Mouse (Mus musculus): Measurements from ENCODE around the gene N6amt1. TPM values are rescaled to one million over a fixed set of nuclear protein-coding genes. Genes with fewer than 3 reads are reported as not detected.

The N6amt1 gene
- total RNA-seq, 1 experiment: 9.3 TPM

DNA sequence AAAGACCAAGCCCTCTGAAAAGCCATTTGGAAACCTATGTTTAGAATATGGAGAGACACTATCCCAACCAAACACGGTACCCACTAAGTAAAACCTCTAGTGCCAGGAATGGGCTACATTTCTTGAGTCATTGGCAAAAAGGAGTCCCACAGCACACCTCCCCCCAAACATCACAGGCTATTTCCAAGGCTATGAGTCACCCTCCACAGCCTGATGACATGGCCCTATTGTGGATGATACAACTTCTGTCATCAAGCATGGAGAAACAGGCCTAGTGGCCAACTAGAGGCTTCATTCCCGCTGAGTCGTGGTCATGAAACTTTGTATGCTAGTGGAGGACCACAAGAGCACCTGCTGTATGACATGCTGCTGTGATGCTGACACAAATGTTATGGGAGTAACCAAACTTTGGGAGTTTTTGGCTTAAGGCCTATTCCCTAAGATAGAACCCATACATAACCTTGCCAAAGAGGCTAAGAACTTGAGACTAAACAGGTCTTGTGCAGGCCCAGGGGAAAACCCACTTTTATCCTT, 33.5 kb downstream of the N6amt1 start:
- H3K9ac ChIP-seq (ENCODE audit: insufficient read depth, low read depth, low read length, poor library complexity, severe bottlenecking): no peak overlapping the region
- no peaks in the 10 kb centered on the region for H3K9me3 ChIP-seq (ENCODE audit: control insufficient read depth, insufficient read depth, low read depth, low read length)
- no peaks in the 10 kb centered on the region; a peak in 1 of 4 replicates for H3K4me1 ChIP-seq (ENCODE audit: control insufficient read depth in 2 of 2, insufficient read depth in 2 of 2, low read length in 2 of 2, poor library complexity in 1 of 2)
- in situ Hi-C loops (cut with MboI; ENCODE audit: low sequenced_read_pairs in 2 of 2, unreplicated experiment in 2 of 2): no loop called here
- no peak for DNase-seq (ENCODE audit: low read depth, low spot score)
- H3K36me3 ChIP-seq (ENCODE audit: control insufficient read depth, insufficient read depth, low read length, poor library complexity, severe bottlenecking): peaks cover 7% of the 10 kb centered on the region
- TF ChIP-seq ZNF384 (IDR thresholded peaks at IDR 0.05; ENCODE audit: low read depth, low read length): no peak
- TF ChIP-seq MAFK (IDR thresholded peaks at IDR 0.05; ENCODE audit: insufficient read depth, low read depth, low read length): no peak
- TF ChIP-seq CHD2 (IDR thresholded peaks at IDR 0.05; ENCODE audit: low read depth, low read length): no peak
- no peak for TF ChIP-seq HCFC1 (IDR thresholded peaks at IDR 0.05; ENCODE audit: borderline replicate concordance, insufficient read depth, low read length)
- TF ChIP-seq ZC3H11A (IDR thresholded peaks at IDR 0.05; ENCODE audit: borderline replicate concordance, low read depth, low read length): no peak
- no peak overlapping the region for H3K4me3 ChIP-seq (ENCODE audit: insufficient read depth in 1 of 2, low read depth in 1 of 2, low read length in 2 of 2, poor library complexity in 1 of 2, severe bottlenecking in 1 of 2)
- H3K27ac ChIP-seq (ENCODE audit: insufficient read depth, low read depth, low read length, poor library complexity, severe bottlenecking): no peak overlapping the region

DNA sequence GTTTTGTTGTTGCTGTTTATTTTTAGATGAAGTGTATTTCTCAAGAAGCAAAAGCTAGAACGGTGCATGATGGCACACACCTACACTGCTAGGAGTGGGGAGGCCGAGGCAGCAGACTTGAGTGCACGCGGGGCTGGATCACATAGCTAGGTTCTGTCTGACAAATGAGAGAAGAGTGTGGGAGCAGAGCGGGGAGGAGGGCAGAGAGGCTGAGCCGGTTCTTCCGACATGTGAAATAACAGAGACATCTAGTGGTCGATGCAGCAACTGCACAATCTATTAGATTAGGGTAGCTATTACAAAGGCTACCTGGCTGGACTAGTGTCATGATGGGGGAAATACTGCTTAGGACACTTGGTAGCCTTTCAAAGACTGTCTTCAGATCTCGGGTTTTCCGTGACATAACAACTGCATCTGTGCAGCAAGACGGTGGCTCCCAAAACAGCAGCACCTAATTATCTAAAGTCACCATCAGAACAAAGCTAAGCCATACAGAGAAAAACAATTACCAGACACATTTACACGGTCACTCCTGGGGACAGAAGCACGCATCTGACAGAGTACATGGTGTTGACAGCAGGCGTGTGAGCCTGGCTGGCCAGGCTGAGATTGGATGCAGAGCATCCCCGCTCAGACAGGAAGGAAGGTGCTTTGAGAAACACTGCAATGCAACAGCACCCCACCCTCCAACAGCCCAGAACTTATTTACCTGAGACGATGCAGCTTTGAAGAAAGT, 40.0 kb downstream of the N6amt1 start:
- DNase-seq (ENCODE audit: low read depth, low spot score): peak; percentile 58
- H3K9ac ChIP-seq (ENCODE audit: insufficient read depth, low read depth, low read length, poor library complexity, severe bottlenecking): no peak overlapping the region
- in situ Hi-C loops (cut with MboI; ENCODE audit: low sequenced_read_pairs in 2 of 2, unreplicated experiment in 2 of 2): no loop called here
- no peaks in the 10 kb centered on the region for H3K4me1 ChIP-seq (ENCODE audit: control insufficient read depth in 2 of 2, insufficient read depth in 2 of 2, low read length in 2 of 2, poor library complexity in 1 of 2)
- peaks cover 20% of the 10 kb centered on the region for H3K36me3 ChIP-seq (ENCODE audit: control insufficient read depth, insufficient read depth, low read length, poor library complexity, severe bottlenecking)
- no peak for TF ChIP-seq HCFC1 (IDR thresholded peaks at IDR 0.05; ENCODE audit: borderline replicate concordance, insufficient read depth, low read length)
- no peak overlapping the region for H3K27ac ChIP-seq (ENCODE audit: insufficient read depth, low read depth, low read length, poor library complexity, severe bottlenecking)
- no peak overlapping the region for H3K4me3 ChIP-seq (ENCODE audit: insufficient read depth in 1 of 2, low read depth in 1 of 2, low read length in 2 of 2, poor library complexity in 1 of 2, severe bottlenecking in 1 of 2)
- no peaks in the 10 kb centered on the region for H3K9me3 ChIP-seq (ENCODE audit: control insufficient read depth, insufficient read depth, low read depth, low read length)

DNA sequence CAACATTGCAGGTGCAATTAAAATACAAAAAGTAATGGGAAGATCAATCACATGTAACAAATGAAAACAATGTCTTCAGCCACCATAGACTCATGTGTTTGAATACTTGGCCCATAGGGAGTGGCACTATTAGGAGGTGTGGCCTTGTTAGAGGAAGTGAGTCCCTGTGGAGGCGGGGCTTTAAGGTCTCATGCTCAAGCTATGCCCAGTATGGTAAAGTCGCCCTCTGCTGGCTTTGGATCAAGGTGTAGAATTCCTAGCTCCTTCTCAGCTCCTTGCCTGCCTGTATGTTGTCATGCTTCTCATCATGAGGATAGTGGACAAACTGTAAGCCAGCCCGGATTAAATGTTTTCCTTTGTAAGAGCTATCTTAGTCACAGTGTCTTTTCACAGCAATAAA, 51.0 kb downstream of the N6amt1 start:
- Histone ChIP-seq H3K9me3 (ENCODE audit: control insufficient read depth, insufficient read depth, low read depth, low read length) (no peaks in the 10 kb centered on the region), H3K27ac (ENCODE audit: insufficient read depth, low read depth, low read length, poor library complexity, severe bottlenecking) (no peak overlapping the region), H3K4me1 (ENCODE audit: control insufficient read depth in 2 of 2, insufficient read depth in 2 of 2, low read length in 2 of 2, poor library complexity in 1 of 2) (0 out of 4 replicates have a peak, but pooled peaks cover 0 to 2% of the 10 kb centered on the region in 2 experiments), H3K9ac (ENCODE audit: insufficient read depth, low read depth, low read length, poor library complexity, severe bottlenecking) (no peak overlapping the region), H3K36me3 (ENCODE audit: control insufficient read depth, insufficient read depth, low read length, poor library complexity, severe bottlenecking) (peaks cover 28% of the 10 kb centered on the region), H3K4me3 (ENCODE audit: insufficient read depth in 1 of 2, low read depth in 1 of 2, low read length in 2 of 2, poor library complexity in 1 of 2, severe bottlenecking in 1 of 2) (no peak overlapping the region)
- TF ChIP-seq ZC3H11A (IDR thresholded peaks at IDR 0.05; ENCODE audit: borderline replicate concordance, low read depth, low read length) (peak; percentile 9; the same call in 1 of the 2 replicates), HCFC1 (IDR thresholded peaks at IDR 0.05; ENCODE audit: borderline replicate concordance, insufficient read depth, low read length) (no peak), MAFK (IDR thresholded peaks at IDR 0.05; ENCODE audit: insufficient read depth, low read depth, low read length) (no peak)
- in situ Hi-C loops (cut with MboI; ENCODE audit: low sequenced_read_pairs in 2 of 2, unreplicated experiment in 2 of 2): no loop called here
- peak; percentile 88 for DNase-seq (ENCODE audit: low read depth, low spot score)

Other genes with a start within 250 kb of the N6amt1 start
- gene Ltn1, start 78.4 kb downstream of the N6amt1 start, total RNA-seq (2012; rRNA removed): 21.8 and 22.7 TPM in 2 replicates
- 3.2 and 4.6 TPM in 2 replicates for gene Rwdd2b, start 86.4 kb downstream of the N6amt1 start, total RNA-seq (2012; rRNA removed)
- gene Usp16, start 100.5 kb downstream of the N6amt1 start, total RNA-seq (2012; rRNA removed): 47.1 and 51.0 TPM in 2 replicates
- gene Cct8, start 141.7 kb downstream of the N6amt1 start, total RNA-seq (2012; rRNA removed): 271 and 355 TPM in 2 replicates
- not detected in 2 replicates for gene Map3k7cl, start 199.1 kb downstream of the N6amt1 start, total RNA-seq (2012; rRNA removed)